Mouse (Mus musculus): ENCODE measurements at regions not wholly inside any gene's neighbourhood (a gene's known extent, or its start where the extent isn't known, plus 50 kb on each side); places are given as distances from the start of the nearest gene placed in this dataset.

- DNase-seq (ENCODE audit: low spot score): no peak
- Histone ChIP-seq H3K4me1 (ENCODE audit: insufficient read depth, low read depth, low read length) (no peaks in the 10 kb centered on the region), H3K9me3 (replicated peaks) (no peaks in the 10 kb centered on the region), H3K36me3 (replicated peaks) (no peaks in the 10 kb centered on the region), H3K4me3 (ENCODE audit: low read depth, low read length) (no peak overlapping the region), H3K27me3 (ENCODE audit: insufficient read depth, low read length) (no peaks in the 10 kb centered on the region)
- no peak for ATAC-seq (ENCODE audit: extremely low read depth, insufficient number of reproducible peaks, low FRiP score, poor library complexity, severe bottlenecking)
- TF ChIP-seq TAL1 (conservative IDR thresholded peaks at IDR 0.05; ENCODE audit: low read depth, low read length) (no peak), GATA1 (IDR thresholded peaks at IDR 0.05; ENCODE audit: borderline replicate concordance, low read length) (no peak), CTCF (IDR thresholded peaks at IDR 0.05; ENCODE audit: low read depth, low read length) (no peak), GATA2 (IDR thresholded peaks at IDR 0.05; ENCODE audit: borderline replicate concordance, low read depth, low read length) (no peak), POLR2AphosphoS5 (IDR thresholded peaks at IDR 0.05; ENCODE audit: insufficient replicate concordance, low read depth, low read length) (no peak)
These were observed 70.7 kb downstream of the Dact1 start for GRCm38 (mm10) chr12:71380424-71380761.

GRCm38 (mm10) chr12:71386251-71386650, 76.6 kb downstream of the Dact1 start:
- Histone ChIP-seq H3K9me3 (replicated peaks) (no peaks in the 10 kb centered on the region), H3K27me3 (ENCODE audit: insufficient read depth, low read length) (no peaks in the 10 kb centered on the region), H3K4me1 (ENCODE audit: insufficient read depth, low read depth, low read length) (no peaks in the 10 kb centered on the region), H3K36me3 (replicated peaks) (no peaks in the 10 kb centered on the region), H3K4me3 (ENCODE audit: low read depth, low read length) (no peak overlapping the region)
- DNase-seq (ENCODE audit: low spot score): no peak
- TF ChIP-seq POLR2AphosphoS5 (IDR thresholded peaks at IDR 0.05; ENCODE audit: insufficient replicate concordance, low read depth, low read length) (no peak), CTCF (IDR thresholded peaks at IDR 0.05; ENCODE audit: low read depth, low read length) (no peak), GATA2 (IDR thresholded peaks at IDR 0.05; ENCODE audit: borderline replicate concordance, low read depth, low read length) (no peak), GATA1 (IDR thresholded peaks at IDR 0.05; ENCODE audit: borderline replicate concordance, low read length) (no peak), TAL1 (conservative IDR thresholded peaks at IDR 0.05; ENCODE audit: low read depth, low read length) (no peak)
- ATAC-seq (ENCODE audit: extremely low read depth, insufficient number of reproducible peaks, low FRiP score, poor library complexity, severe bottlenecking): no peak

DNA sequence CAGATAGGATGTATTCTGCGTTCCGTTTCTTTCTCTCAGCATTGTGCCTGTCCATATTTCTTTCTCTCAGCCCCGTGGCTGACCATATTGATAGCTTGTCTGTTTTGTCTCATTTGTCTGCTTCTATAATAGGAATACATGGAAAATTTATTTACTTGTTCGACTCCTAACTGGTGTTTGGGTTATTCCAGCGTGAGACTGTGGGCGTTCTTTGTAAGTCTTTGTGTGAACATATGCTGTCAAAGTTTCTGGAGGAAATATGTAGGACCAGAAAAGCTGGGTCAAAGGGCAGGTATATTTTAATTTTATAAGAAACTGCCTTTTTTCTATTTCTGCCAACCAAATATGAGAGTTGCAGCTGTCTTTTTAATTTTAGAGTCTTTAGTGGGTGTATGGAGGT, 81.8 kb downstream of the Dact1 start:
- Histone ChIP-seq H3K27me3 (ENCODE audit: insufficient read depth, low read length) (no peaks in the 10 kb centered on the region), H3K36me3 (replicated peaks) (no peaks in the 10 kb centered on the region), H3K4me3 (ENCODE audit: low read depth, low read length) (no peak overlapping the region), H3K9me3 (replicated peaks) (no peaks in the 10 kb centered on the region), H3K4me1 (ENCODE audit: insufficient read depth, low read depth, low read length) (no peaks in the 10 kb centered on the region)
- TF ChIP-seq GATA1 (IDR thresholded peaks at IDR 0.05; ENCODE audit: borderline replicate concordance, low read length) (no peak), POLR2AphosphoS5 (IDR thresholded peaks at IDR 0.05; ENCODE audit: insufficient replicate concordance, low read depth, low read length) (no peak), CTCF (IDR thresholded peaks at IDR 0.05; ENCODE audit: low read depth, low read length) (no peak), GATA2 (IDR thresholded peaks at IDR 0.05; ENCODE audit: borderline replicate concordance, low read depth, low read length) (no peak), TAL1 (conservative IDR thresholded peaks at IDR 0.05; ENCODE audit: low read depth, low read length) (no peak)
- DNase-seq (ENCODE audit: low spot score) (no peak), ATAC-seq (ENCODE audit: extremely low read depth, insufficient number of reproducible peaks, low FRiP score, poor library complexity, severe bottlenecking) (no peak)

GRCm38 (mm10) chr12:71393752-71394151, 84.1 kb downstream of the Dact1 start:
- DNase-seq (ENCODE audit: low spot score) (no peak), ATAC-seq (ENCODE audit: extremely low read depth, insufficient number of reproducible peaks, low FRiP score, poor library complexity, severe bottlenecking) (no peak)
- no peaks in the 10 kb centered on the region for H3K9me3 ChIP-seq (replicated peaks)
- H3K4me3 ChIP-seq (ENCODE audit: low read depth, low read length): no peak overlapping the region
- H3K4me1 ChIP-seq (ENCODE audit: insufficient read depth, low read depth, low read length): no peaks in the 10 kb centered on the region
- no peaks in the 10 kb centered on the region for H3K36me3 ChIP-seq (replicated peaks)
- no peaks in the 10 kb centered on the region for H3K27me3 ChIP-seq (ENCODE audit: insufficient read depth, low read length)
- TF ChIP-seq CTCF (IDR thresholded peaks at IDR 0.05; ENCODE audit: low read depth, low read length): no peak
- no peak for TF ChIP-seq GATA1 (IDR thresholded peaks at IDR 0.05; ENCODE audit: borderline replicate concordance, low read length)
- TF ChIP-seq GATA2 (IDR thresholded peaks at IDR 0.05; ENCODE audit: borderline replicate concordance, low read depth, low read length): no peak
- no peak for TF ChIP-seq TAL1 (conservative IDR thresholded peaks at IDR 0.05; ENCODE audit: low read depth, low read length)
- TF ChIP-seq POLR2AphosphoS5 (IDR thresholded peaks at IDR 0.05; ENCODE audit: insufficient replicate concordance, low read depth, low read length): no peak

- no peak for TF ChIP-seq GATA1 (IDR thresholded peaks at IDR 0.05; ENCODE audit: borderline replicate concordance, low read length)
- no peak for TF ChIP-seq TAL1 (conservative IDR thresholded peaks at IDR 0.05; ENCODE audit: low read depth, low read length)
- no peak for TF ChIP-seq POLR2AphosphoS5 (IDR thresholded peaks at IDR 0.05; ENCODE audit: insufficient replicate concordance, low read depth, low read length)
- TF ChIP-seq GATA2 (IDR thresholded peaks at IDR 0.05; ENCODE audit: borderline replicate concordance, low read depth, low read length): no peak
- no peak for TF ChIP-seq CTCF (IDR thresholded peaks at IDR 0.05; ENCODE audit: low read depth, low read length)
- H3K4me1 ChIP-seq (ENCODE audit: insufficient read depth, low read depth, low read length): no peaks in the 10 kb centered on the region
- ATAC-seq (ENCODE audit: extremely low read depth, insufficient number of reproducible peaks, low FRiP score, poor library complexity, severe bottlenecking) (no peak), DNase-seq (ENCODE audit: low spot score) (no peak)
- H3K4me3 ChIP-seq (ENCODE audit: low read depth, low read length): no peak overlapping the region
- no peaks in the 10 kb centered on the region for H3K9me3 ChIP-seq (replicated peaks)
- H3K27me3 ChIP-seq (ENCODE audit: insufficient read depth, low read length): no peaks in the 10 kb centered on the region
- no peaks in the 10 kb centered on the region for H3K36me3 ChIP-seq (replicated peaks)
These were observed 87.8 kb downstream of the Dact1 start for GRCm38 (mm10) chr12:71397456-71397855.

- no peak for TF ChIP-seq CTCF (IDR thresholded peaks at IDR 0.05; ENCODE audit: low read depth, low read length)
- no peak for TF ChIP-seq GATA1 (IDR thresholded peaks at IDR 0.05; ENCODE audit: borderline replicate concordance, low read length)
- no peak for TF ChIP-seq TAL1 (conservative IDR thresholded peaks at IDR 0.05; ENCODE audit: low read depth, low read length)
- TF ChIP-seq POLR2AphosphoS5 (IDR thresholded peaks at IDR 0.05; ENCODE audit: insufficient replicate concordance, low read depth, low read length): no peak
- TF ChIP-seq GATA2 (IDR thresholded peaks at IDR 0.05; ENCODE audit: borderline replicate concordance, low read depth, low read length): no peak
These were observed 89.0 kb downstream of the Dact1 start for GRCm38 (mm10) chr12:71398701-71399100.

More at GRCm38 (mm10) chr12:71398701-71399100, 89.0 kb downstream of the Dact1 start:
- H3K9me3 ChIP-seq (replicated peaks): no peaks in the 10 kb centered on the region
- no peak for DNase-seq (ENCODE audit: low spot score)
- no peaks in the 10 kb centered on the region for H3K27me3 ChIP-seq (ENCODE audit: insufficient read depth, low read length)
- ATAC-seq (ENCODE audit: extremely low read depth, insufficient number of reproducible peaks, low FRiP score, poor library complexity, severe bottlenecking): no peak
- H3K4me1 ChIP-seq (ENCODE audit: insufficient read depth, low read depth, low read length): no peaks in the 10 kb centered on the region
- H3K4me3 ChIP-seq (ENCODE audit: low read depth, low read length): no peak overlapping the region
- H3K36me3 ChIP-seq (replicated peaks): no peaks in the 10 kb centered on the region
